Mouse (Mus musculus) testis, adult 10 weeks (tissue): ENCODE data around the gene Tktl1. TPM values are rescaled to one million over a fixed set of nuclear protein-coding genes. Genes with fewer than 3 reads are reported as not detected.

ENCODE experiments used
- polyA plus RNA-seq: library from polyadenylated mRNA; stranded (reverse); fragments of 350-450 nt; fragmentation: Illumina TruSeq; extraction: RNeasy Lipid Tissue Mini Kit (QIAGEN cat#74804); gene quantifications from one replicate; pipeline ENCODE4 v1.2.3, GENCODE M21; 2014; ENCODE audit warnings: low read depth, low replicate concordance

The Tktl1 gene
- 19.2 TPM for polyA plus RNA-seq

DNA sequence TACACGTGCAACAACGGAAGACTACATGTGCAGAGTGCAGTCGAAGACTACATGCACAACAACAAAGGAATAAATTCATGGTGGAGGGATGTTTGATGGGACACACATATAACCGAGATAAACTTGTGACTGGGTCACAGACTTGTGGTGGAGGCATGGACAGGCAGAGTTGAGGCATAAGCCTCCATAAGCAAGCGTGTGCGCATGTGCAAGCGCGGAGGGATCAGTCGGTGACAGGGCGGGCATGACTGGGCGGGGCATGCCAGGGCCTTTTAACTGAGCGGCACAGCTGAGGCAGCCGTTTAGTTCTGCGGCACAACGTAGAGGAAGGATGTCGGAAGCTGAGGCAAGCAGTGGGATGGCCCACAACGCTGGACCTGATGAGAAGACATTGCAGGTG lies at the start of gene Tktl1:
TSS of gene Tktl1 (plus strand) at position 301 of the 400 bp plus-strand sequence.

DNA sequence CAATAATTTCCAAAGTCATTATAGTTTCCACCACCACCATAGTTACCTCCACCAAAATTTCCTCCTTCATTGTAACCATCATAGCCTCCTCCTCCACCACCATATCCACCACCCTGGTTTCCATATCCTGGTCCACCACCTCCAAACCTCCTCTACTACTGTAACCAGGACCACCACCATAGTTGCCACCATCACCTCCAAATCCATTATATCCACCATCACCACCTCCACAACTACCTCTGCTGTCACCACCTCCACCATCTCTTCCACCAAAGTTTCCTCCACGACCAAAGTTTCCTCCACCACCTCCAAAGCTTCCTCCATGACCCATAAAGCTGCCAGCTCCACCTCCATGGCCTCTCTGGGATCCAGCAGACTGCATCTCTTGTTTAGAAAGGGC lies 41.8 kb upstream of the Tktl1 start, which contains the start of gene Mecp2:
TSS of gene Mecp2 (minus strand) at position 101 of the 400 bp plus-strand sequence.

DNA sequence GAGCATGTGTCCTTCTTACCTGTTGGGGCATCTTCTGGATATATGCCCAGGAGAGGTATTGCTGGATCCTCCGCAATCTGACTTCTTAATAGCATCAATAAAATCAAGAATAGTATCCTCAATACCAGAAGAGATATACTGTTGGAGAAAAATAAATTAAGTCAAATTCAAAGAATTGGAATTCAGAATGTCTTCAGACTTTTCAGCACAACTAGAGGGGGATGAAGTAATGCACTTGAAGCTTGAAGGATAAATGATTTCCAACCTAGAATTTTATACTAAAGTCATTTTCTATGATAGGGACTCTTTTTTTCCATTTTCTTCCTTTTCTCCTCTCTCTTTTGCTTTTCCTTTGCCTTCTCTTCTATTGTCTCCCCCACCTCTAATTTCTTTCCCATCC lies 9.3 kb upstream of the Tktl1 start, which contains the start of gene Tex28:
TSS of gene Tex28 (minus strand) at position 101 of the 400 bp plus-strand sequence.

DNA sequence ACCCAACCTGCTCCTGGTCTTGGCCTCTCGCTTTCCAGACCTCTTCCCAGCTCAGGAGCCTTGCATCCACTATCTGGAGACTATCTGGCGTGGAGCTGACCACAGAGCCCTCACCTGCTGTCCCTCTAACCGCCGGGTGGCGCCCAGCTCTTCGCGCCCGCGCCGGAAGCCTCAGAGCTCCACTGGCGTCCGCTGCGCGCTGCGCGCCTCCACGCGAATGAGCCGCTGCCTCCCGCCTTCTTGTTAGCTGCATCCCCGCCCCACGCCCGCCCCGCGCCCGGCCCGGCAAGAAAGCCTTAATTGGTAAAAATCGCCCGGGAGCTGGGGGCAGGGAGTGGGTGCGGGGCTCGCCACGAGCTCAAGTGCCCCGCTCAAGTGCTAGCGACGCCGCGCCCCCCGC lies 72.6 kb downstream of the Tktl1 start, which contains the start of gene Flna:
TSS of gene Flna (minus strand) at position 206 of the 400 bp plus-strand sequence.

DNA sequence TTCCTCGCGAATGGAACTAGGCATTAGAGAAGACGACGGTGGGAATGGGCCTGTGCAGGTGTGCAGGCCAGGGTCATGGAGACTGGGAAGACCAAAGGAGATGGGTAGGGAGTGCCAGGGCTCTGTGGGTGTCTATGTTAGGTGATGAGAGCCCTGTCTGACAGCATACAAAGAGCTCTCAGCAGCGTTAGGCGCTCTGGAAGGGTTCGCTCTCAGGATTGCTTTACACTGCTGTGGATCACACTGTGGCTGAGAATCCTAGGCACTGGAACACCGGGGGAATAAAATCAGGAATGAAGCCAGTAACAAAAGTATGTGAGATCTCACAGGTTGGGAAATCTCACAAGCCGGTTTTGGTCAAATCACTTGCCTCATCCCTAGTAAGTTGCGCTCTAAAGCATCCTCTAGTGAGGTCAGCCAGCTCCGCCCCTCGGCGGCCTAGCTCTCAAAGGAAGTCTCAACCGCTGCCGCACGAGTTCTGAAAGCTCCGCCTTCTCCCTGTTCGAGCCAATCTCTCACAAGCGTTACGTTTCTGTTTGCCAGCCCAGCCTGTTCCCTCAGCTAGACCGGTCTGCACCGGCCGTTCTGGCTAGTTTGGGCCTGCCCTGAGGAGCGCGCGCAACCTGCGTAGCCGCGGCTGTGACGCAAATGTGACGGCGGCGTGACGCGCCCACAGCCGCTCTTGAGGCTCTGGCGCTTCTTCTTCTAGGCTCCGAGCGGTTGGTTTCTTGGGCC lies 77.3 kb downstream of the Tktl1 start, which contains the start of gene Emd:
TSS of gene Emd (plus strand) at position 535 of the 735 bp plus-strand sequence.

Other genes with a start within 250 kb of the Tktl1 start
- not detected for gene Renbp, start 246.4 kb upstream of the Tktl1 start, polyA plus RNA-seq
- gene Hcfc1, start 210.9 kb upstream of the Tktl1 start, polyA plus RNA-seq = 10.4 TPM
- gene Irak1, start 153.3 kb upstream of the Tktl1 start, polyA plus RNA-seq = 4.5 TPM
- gene Opn1mw, start 49.8 kb upstream of the Tktl1 start, polyA plus RNA-seq = not detected
- 2.5 TPM for gene Mecp2, start 41.9 kb upstream of the Tktl1 start, polyA plus RNA-seq
- gene Tex28, start 9.4 kb upstream of the Tktl1 start, polyA plus RNA-seq = 2.9 TPM
- 13.9 TPM for gene Flna, start 72.6 kb downstream of the Tktl1 start, polyA plus RNA-seq
- gene Emd, start 77.4 kb downstream of the Tktl1 start, polyA plus RNA-seq = 24.3 TPM
- 81.7 TPM for gene Rpl10, start 93.6 kb downstream of the Tktl1 start, polyA plus RNA-seq
- gene Taz, start 104.7 kb downstream of the Tktl1 start, polyA plus RNA-seq = 6.3 TPM
- 2.2 TPM for gene Dnase1l1, start 105.1 kb downstream of the Tktl1 start, polyA plus RNA-seq
- gene Atp6ap1, start 119.8 kb downstream of the Tktl1 start, polyA plus RNA-seq = 29.2 TPM
- gene Gdi1, start 127.7 kb downstream of the Tktl1 start, polyA plus RNA-seq = 10.1 TPM
- 2.9 TPM for gene Fam50a, start 135.8 kb downstream of the Tktl1 start, polyA plus RNA-seq
- not detected for gene Plxna3, start 151.8 kb downstream of the Tktl1 start, polyA plus RNA-seq
- 2.3 TPM for gene Lage3, start 176.4 kb downstream of the Tktl1 start, polyA plus RNA-seq
- 5.5 TPM for gene Ubl4a, start 196.0 kb downstream of the Tktl1 start, polyA plus RNA-seq
- 3.9 TPM for gene Slc10a3, start 196.1 kb downstream of the Tktl1 start, polyA plus RNA-seq
- 1.3 TPM for gene Fam3a, start 216.0 kb downstream of the Tktl1 start, polyA plus RNA-seq
- 4.3 TPM for gene Ikbkg, start 216.0 kb downstream of the Tktl1 start, polyA plus RNA-seq